Mouse (Mus musculus) embryonic facial prominence, embryonic 10.5 days (tissue): ENCODE measurements around the gene Gm4985. TPM values are rescaled to one million over a fixed set of nuclear protein-coding genes. Genes with fewer than 3 reads are reported as not detected.
"Not testable (repeated sequence)": the region's sequence is repeated elsewhere in the genome, so short reads cannot be mapped to it uniquely, and the experiment has no call there.

Experiments
- DNase-seq: peaks from one replicate; pipeline ENCODE4 v3.0.0-alpha.2; 2017; ENCODE audit warnings: low spot score
- H3K27ac ChIP-seq: fragments of 300-500 bp; sonication (generic); replicated peaks from 2 replicates; pipeline ENCODE4 v1.5.1; 2016; ENCODE audit warnings: mild to moderate bottlenecking
- H3K27me3 ChIP-seq: fragments of 300-500 bp; sonication (generic); replicated peaks from 2 replicates; pipeline ENCODE4 v1.6.1; 2016; ENCODE audit warnings: low read depth, mild to moderate bottlenecking; ENCODE audit not compliant: poor library complexity, severe bottlenecking
- H3K36me3 ChIP-seq: fragments of 300-500 bp; sonication (generic); replicated peaks from 2 replicates; pipeline ENCODE4 v1.6.1; 2016; ENCODE audit warnings: mild to moderate bottlenecking, moderate library complexity
- H3K4me1 ChIP-seq: fragments of 300-500 bp; sonication (generic); 2 replicates; pipeline ENCODE4 v1.6.1; 2016
- H3K4me3 ChIP-seq: fragments of 300-500 bp; sonication (generic); 2 replicates; pipeline ENCODE4 v1.5.1; 2016; ENCODE audit warnings: mild to moderate bottlenecking, moderate library complexity
- H3K9me3 ChIP-seq: fragments of 300-500 bp; sonication (generic); 2 replicates; pipeline ENCODE4 v1.6.1; 2016; ENCODE audit warnings: mild to moderate bottlenecking
- WGBS: fragments of 180-500 bp; shearing (Covaris S2); methylation state at CpG from one replicate; pipeline ENCODE4 v1.1.7; 2016; 5-methylcytosine and 5-hydroxymethylcytosine counted together
- microRNA-seq: library from miRNA; unstranded; fragments of <30 nt; microRNA quantifications from one replicate; pipeline ENCODE4, GENCODE M21; 2017
- polyA plus RNA-seq: library from polyadenylated mRNA; unstranded; fragments of >200 nt; fragmentation: Nextera tagmentation; extraction: Ambion mirVana; gene quantifications from 2 replicates; pipeline ENCODE4 v1.2.1, GENCODE M21; 2016

The Gm4985 gene
- not detected in 2 replicates for polyA plus RNA-seq

- H3K36me3 ChIP-seq, H3K9me3 ChIP-seq, DNase-seq, H3K4me1 ChIP-seq, H3K27me3 ChIP-seq, H3K4me3 ChIP-seq, H3K27ac ChIP-seq: not testable (repeated sequence)
- 88% methylated on average over 8 of the region's 8 CpGs for WGBS
These were observed at the start of gene Gm4985 for GRCm38 (mm10) chrX:23958834-23959233. Gene Gm4985 (minus strand): TSS chrX:23958934.

- Histone ChIP-seq H3K4me1 (no peaks in the 10 kb centered on the region), H3K27ac (no peak overlapping the region), H3K9me3 (peaks cover 4% of the 10 kb centered on the region; the same call in 1 of the 2 replicates), H3K4me3 (no peak overlapping the region), H3K27me3 (no peaks in the 10 kb centered on the region), H3K36me3 (no peaks in the 10 kb centered on the region)
- 64% methylated on average over 2 of the region's 2 CpGs for WGBS
- DNase-seq, result no peak
These were observed 4.6 kb downstream of the Gm4985 start for GRCm38 (mm10) chrX:23954161-23954560.

Small RNAs within 50 kb of the gene (microRNA-seq; reads per million reads assigned to microRNA genes)
- not detected for gene Gm25299

Other genes with a start within 250 kb of the Gm4985 start
- not detected in 2 replicates for gene Gm4907, start 76.4 kb downstream of the Gm4985 start, polyA plus RNA-seq